Mouse (Mus musculus) embryonic stem cell, embryonic (primary cell): ENCODE results near the gene Dysf.

Experiments
- CTCF ChIA-PET, 4 experiments: fragments of 300-600 bp in 2 of 4; fragments of 350-600 bp in 2 of 4; sonication (Branson Sonifier 250); formaldehyde crosslinking; loops; one replicate each; lab custom pipeline; 2022; ENCODE audit warnings: inconsistent platforms in 2 of 4; lab: Charles Lee
- POLR2A ChIA-PET, 4 experiments: fragments of 300-600 bp in 2 of 4; fragments of 350-600 bp in 2 of 4; sonication (Branson Sonifier 250); formaldehyde crosslinking; loops; one replicate each; lab custom pipeline; 2022; ENCODE audit warnings: antibody characterized with exemption in 4 of 4, inconsistent platforms in 1 of 4; lab: Charles Lee

The Dysf gene

DNA sequence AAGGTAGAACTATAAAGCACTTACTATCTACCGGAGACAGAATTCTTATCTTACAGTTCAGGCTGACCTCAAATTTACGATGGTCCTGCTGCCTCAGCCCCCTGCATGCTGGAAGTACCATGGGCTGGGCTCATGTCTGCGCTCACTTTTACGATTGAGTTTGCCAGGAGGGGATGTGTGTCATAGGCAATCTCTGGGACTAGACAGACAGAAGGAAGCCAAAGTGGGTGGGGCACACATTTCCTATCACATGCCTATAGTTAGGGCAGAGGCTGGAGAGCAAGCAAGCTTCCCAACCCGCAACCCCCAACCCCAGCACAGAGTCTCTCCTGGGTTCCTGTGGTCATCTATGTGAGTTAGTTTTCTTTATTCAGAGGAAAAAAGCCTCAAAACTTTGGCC, 59.8 kb downstream of the Dysf start:
- CTCF ChIA-PET: interaction anchor here in 1 of 4 experiments (1.1 kb wide), 1 partner anchor 26 kb away, joined by 3 read pairs; no protein-coding TSS in a partner anchor
- POLR2A ChIA-PET: interaction anchor here in 1 of 4 experiments (0.6 to 1.6 kb wide), 5 partner anchors 10 to 57 kb away, joined by 3 to 7 read pairs (median 5); no protein-coding TSS in a partner anchor

DNA sequence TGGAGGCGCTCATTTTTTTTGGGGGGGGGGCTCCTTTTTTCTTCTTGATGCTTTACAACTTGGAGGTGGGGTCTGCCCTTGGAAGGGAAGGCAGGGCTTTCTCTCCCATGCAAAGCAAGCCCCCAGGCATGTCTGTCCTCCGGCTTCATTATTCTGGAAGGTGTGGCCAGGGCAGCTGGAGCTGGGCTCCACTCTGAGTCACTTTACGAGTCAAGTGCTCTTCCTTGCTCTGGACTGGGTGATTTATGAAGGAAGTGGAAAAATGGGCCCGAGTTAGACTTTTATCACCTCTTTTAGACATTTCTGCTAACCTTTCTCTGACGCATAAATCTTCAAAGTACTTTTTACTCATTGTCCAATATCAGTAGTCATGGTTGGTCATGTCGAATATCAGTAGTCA, 61.9 kb downstream of the Dysf start:
- ChIA-PET CTCF (interaction anchor here in 1 of 4 experiments (0.6 to 1.0 kb wide), 3 partner anchors 9 to 481 kb away, joined by 3 read pairs; no protein-coding TSS in a partner anchor), POLR2A (interaction anchor here in 2 of 4 experiments (0.6 kb wide), 3 partner anchors 12 to 21 kb away, joined by 3 to 5 read pairs (median 5); no protein-coding TSS in a partner anchor)

DNA sequence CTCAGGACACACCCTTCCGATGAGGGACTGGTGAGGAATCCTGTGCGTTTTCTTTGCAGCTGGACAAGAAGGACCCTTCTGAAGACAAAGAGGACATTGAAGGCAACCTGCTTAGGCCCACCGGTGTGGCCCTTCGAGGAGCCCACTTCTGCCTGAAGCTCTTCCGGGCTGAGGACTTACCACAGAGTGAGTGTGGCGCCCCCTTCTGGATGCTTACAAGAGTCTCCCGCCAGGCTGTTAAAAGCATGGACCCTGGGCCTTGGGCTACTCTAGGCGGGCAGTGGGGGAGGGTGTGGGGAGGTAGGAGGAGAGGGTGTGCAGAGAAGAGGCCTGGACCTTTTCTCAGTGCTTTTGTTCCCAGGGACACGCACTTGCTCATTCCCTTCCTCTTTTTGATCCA, 64.2 kb downstream of the Dysf start:
- ChIA-PET POLR2A (interaction anchor here (0.6 to 1.4 kb wide), 18 partner anchors 8 to 241 kb away, joined by 3 to 6 read pairs (median 3); partner anchors contain the start of genes Paip2b (in 1 of the 4) and Zfp638 (in 1 of the 4)), CTCF (interaction anchor here (0.5 to 3.1 kb wide), 57 partner anchors 9 to 519 kb away, joined by 3 to 47 read pairs (median 4); partner anchors contain the start of genes Dysf (in 3 of the 4), Zfp638 (in 2 of the 4) and Paip2b (in 1 of the 4))

DNA sequence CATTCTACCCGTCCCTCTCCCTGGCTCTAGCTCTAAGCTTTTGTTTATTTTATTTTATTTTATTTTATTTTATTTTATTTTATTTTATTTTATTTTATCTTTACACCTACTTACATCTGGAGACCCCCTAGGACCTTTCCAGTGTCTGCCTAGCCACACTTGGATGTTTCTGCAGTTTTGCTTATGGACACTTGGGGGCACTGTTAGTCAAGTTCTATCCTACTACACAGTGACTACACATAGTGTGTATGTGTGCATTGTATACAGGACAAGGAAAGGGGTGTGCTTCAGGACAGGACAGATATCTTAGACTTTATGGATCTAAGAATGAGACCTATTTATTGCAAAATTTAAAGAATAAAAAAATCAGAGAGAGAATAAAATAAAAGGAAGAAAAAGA, 69.8 kb downstream of the Dysf start:
- POLR2A ChIA-PET: interaction anchor here in 2 of 4 experiments (0.6 to 1.6 kb wide), 4 partner anchors 9 to 57 kb away, joined by 3 to 6 read pairs (median 3); no protein-coding TSS in a partner anchor
- CTCF ChIA-PET: interaction anchor here (0.6 to 2.4 kb wide), 13 partner anchors 12 to 536 kb away, joined by 3 to 8 read pairs (median 4); partner anchors contain the start of gene Dysf (in 1 of the 4)

DNA sequence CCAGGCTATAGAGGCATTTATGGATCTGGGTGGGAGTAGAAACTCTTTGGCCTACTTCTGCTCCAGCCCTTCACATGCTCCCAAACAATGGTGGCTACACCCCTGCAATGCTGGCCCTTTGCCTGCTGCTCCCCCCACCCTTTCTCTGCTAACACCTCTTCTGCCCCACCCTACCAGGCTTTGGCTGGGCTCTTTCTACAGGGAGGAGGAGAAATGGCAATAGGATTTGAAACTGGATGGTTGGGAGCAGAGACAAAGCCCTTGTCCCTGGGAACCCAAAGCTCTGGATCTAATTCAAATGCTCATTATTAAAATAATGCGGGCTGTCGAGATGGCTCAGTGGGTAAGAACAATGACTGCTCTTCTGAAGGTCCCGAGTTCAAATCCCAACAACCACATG, 72.2 kb downstream of the Dysf start:
- CTCF ChIA-PET: interaction anchor here in 1 of 4 experiments (0.7 to 1.3 kb wide), 3 partner anchors 19 to 509 kb away, joined by 3 read pairs; no protein-coding TSS in a partner anchor
- POLR2A ChIA-PET: no interaction called here

DNA sequence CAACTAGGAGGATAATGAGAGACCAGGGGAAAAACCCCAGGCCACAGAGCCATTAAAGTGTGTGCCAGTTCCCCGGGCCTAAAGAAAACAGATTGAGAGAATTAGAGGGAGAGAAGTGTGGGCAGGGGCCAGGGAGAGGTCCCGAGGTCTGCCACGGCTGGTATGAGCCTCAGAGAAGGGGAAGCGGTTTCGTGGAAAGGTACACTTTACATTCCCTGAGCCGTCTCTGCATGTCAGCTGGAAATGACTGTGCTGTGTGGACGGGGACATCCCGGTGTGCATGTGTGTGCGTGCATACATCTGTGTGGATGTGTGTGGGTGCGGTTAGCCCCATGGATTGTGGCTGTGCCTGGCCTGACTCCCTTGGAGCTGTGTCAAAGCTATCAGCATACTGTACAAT, 76.4 kb downstream of the Dysf start:
- ChIA-PET CTCF (interaction anchor here (0.5 to 1.8 kb wide), 6 partner anchors 10 to 925 kb away, joined by 3 to 7 read pairs (median 4); no protein-coding TSS in a partner anchor), POLR2A (interaction anchor here in 1 of 4 experiments (0.6 kb wide), 1 partner anchor 702 kb away, joined by 5 read pairs; no protein-coding TSS in a partner anchor)

DNA sequence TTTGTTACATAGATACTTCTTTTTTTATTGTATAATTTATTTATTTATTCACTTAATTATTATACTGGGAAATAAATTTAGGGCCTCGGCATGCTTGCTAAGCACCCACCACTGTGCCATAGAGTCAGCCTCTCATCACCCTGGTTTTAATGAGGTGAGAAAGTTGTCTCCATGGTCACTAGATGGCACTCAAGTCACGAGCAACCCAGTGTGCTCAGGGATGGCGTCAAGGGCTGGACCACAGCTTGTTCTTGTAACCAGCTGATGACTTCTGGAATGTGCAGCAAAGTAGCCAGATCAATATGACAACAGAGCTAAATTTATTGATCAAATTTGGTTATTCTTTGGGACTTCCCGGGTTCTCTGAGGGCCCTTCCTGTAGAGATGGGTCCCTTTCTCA, 85.1 kb downstream of the Dysf start:
- CTCF ChIA-PET: interaction anchor here (0.5 to 3.4 kb wide), 23 partner anchors 9 to 1439 kb away, joined by 3 to 21 read pairs (median 4); no protein-coding TSS in a partner anchor
- POLR2A ChIA-PET: interaction anchor here in 1 of 4 experiments (1.6 kb wide), 1 partner anchor 312 kb away, joined by 3 read pairs; no protein-coding TSS in a partner anchor

DNA sequence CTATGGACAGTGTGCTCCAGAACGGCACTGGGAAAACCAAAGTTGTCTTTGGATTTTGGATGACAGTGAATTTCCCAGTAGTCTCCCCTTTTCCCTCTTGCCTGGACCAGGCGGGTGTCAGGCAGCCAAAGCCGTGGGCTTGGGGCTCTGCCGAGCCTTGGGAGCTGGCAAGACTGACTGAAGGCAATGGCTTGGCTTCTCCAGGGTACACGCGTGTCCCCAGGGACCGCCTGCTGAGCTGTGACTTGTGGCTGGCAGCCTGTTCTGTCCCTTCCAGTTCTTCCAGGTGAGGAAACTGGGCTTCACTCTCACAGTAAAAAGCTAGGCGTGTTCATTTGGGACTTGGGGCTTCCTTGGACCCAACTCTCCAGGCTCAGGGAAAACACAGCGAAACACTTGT, 86.1 kb downstream of the Dysf start:
- POLR2A ChIA-PET: interaction anchor here in 2 of 4 experiments (0.7 to 1.6 kb wide), 7 partner anchors 10 to 311 kb away, joined by 3 to 4 read pairs (median 3); no protein-coding TSS in a partner anchor

DNA sequence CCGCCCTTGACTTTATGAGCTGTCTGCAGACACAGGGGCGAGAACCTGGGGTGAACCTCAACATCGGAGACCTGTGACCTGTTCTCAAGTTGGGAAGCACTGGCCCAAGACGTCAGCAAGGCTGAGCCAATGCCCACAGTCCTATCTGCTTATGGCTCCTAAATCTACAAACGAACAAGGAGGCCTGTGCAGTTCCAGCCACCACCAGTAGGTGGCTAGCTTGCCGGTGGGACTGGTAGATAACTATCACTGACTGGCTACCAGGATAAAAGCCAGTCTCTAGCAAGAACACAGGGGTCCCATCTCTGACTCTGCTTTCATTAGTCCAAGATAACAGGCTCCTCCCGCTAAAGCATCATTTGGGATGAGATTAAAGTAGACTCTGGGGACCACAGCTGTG, 86.6 kb downstream of the Dysf start:
- CTCF ChIA-PET: interaction anchor here (0.5 to 3.4 kb wide), 73 partner anchors 8 to 1060 kb away, joined by 3 to 21 read pairs (median 4); partner anchors contain the start of genes Dysf (in 1 of the 4) and Paip2b (in 1 of the 4)
- POLR2A ChIA-PET: interaction anchor here in 2 of 4 experiments (0.6 to 1.6 kb wide), 8 partner anchors 9 to 921 kb away, joined by 3 to 4 read pairs (median 3); no protein-coding TSS in a partner anchor

More for the DNA sequence above, 86.1 kb downstream of the Dysf start:
- CTCF ChIA-PET: interaction anchor here (0.6 to 3.4 kb wide), 72 partner anchors 8 to 1061 kb away, joined by 3 to 21 read pairs (median 4); partner anchors contain the start of genes Dysf (in 1 of the 4) and Paip2b (in 1 of the 4)

DNA sequence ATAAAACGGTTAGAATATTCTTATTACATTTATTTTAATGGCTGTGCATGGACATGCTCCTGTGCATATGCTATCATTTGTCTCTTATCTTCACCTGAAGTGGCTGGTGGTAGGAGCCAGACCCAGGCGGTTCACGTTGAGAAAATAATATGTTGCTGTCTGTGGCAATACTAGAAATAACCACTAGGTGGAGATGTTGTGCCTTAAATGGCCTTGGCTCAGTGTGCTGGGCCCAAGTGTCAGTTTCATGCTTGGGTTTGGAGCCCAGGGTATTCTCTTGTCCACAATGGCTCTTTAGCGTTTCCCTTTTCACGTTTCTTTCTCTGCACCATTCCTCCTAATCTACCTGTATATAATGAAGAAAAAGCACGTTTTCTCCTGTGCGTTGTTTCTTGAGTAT, 87.5 kb downstream of the Dysf start:
- CTCF ChIA-PET: interaction anchor here (1.1 to 3.4 kb wide), 17 partner anchors 9 to 494 kb away, joined by 3 to 21 read pairs (median 6); no protein-coding TSS in a partner anchor

DNA sequence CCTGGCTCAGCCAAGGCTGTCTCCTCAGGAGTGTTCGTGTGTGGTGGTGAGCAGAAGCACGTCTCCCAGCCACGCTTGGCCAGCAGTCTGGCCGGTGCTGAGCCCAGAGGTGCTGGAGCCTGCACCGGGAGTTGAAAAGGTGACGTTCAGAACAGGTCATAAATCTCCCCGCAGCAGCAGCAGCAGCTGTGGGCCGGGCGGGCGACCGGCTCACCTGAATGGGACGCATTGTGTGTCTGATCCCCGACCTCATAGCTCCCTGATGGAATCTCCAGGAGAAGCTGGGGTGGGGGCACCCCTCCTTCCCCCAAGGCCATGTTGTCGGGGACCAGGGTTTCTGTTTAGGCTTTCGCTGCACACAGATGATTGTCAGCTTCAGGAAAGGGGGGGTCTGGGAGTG, 93.6 kb downstream of the Dysf start:
- ChIA-PET POLR2A (no interaction called here), CTCF (interaction anchor here in 3 of 4 experiments (0.6 to 1.4 kb wide), 4 partner anchors 8 to 488 kb away, joined by 3 to 5 read pairs (median 3); no protein-coding TSS in a partner anchor)

More for the DNA sequence above, 87.5 kb downstream of the Dysf start:
- POLR2A ChIA-PET: no interaction called here

DNA sequence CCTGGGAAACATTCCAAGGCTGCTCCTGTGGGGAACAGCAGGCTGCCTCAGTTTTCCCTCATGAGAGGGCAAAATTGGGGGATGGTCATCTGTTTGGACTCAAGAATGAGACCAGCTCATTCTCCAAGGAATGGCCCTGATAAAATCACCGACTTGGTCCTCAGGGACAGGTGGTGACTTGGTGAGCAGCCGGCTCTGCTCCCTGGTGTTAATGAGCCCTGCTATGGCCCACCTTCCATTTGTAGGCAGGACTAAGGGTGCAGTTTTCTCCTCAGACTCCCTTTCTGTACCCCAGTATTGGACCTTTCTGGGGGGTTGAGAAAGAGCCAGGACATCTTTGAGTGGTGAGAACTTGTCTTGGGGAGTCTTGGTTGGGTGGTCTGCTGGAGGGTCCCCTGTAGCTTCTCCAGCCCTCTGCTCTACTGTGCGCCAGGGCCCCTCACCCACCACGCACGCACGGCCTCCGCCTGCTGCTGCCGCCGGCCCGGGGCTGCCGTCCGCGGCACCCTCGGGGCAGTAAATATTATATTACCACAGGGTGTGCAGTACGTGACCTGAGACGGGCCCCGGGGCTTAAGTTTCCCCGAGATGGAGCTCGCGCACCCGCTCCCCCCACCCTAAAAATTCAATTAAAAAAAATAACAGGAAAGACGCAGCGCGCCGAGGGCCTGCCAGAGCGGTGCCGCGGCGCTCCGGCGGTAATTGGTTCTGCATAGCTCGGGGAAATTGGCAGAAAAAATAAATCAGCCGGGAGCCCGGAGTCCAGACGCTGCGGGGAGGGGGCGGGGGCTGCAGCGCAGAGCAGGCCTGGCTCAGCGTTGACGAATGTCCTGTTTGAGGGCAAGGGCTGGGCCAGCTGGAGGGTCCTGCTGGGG, 97.0 kb downstream of the Dysf start:
- ChIA-PET CTCF (interaction anchor here (0.6 to 2.6 kb wide), 9 partner anchors 9 to 1213 kb away, joined by 3 to 18 read pairs (median 4); no protein-coding TSS in a partner anchor), POLR2A (interaction anchor here in 2 of 4 experiments (0.6 to 1.5 kb wide), 3 partner anchors 14 to 86 kb away, joined by 3 to 5 read pairs (median 3); no protein-coding TSS in a partner anchor)

DNA sequence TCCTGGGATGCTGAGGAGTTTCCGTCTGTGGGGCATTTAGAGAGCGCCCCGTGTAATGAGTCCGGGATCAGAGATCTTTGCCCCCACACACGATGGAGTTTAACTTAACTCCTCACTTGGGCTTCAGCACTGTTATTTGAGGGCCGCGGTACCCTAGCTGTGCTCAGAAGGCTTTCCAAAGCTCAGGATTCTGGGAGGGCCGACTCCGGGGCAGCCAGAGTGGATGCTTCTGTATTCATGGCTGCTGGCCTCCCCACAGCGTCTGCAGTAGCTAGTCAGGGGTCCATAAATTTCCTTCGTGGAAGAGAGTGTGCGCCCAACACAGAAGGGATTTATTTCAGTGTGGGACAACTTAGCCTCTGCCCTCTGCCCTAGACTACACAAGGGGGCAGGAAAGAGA, 97.7 kb downstream of the Dysf start:
- ChIA-PET POLR2A (interaction anchor here in 2 of 4 experiments (0.6 to 1.5 kb wide), 3 partner anchors 13 to 64 kb away, joined by 3 to 6 read pairs (median 3); no protein-coding TSS in a partner anchor), CTCF (interaction anchor here in 3 of 4 experiments (0.6 to 2.6 kb wide), 7 partner anchors 9 to 1049 kb away, joined by 3 to 9 read pairs (median 4); no protein-coding TSS in a partner anchor)

DNA sequence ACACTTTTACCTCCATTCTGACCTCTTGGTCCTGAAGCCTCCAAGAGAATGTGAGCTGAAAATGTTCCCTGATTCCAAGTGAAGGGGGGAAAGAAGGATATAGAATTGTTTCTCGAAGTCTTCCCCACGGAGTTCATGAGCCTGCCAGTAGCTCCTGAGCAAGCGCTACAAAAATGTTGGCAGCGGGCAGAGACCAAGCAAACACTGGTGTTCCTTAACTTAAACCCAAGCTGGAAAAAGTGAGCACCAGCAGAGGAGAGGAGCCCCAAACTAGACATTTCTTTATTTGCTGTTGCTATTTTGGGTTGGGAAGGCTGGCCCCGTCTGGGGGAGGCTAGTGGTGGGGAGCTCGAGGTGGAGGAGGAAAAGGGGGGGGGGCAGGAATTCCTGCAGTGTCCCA, 102.0 kb downstream of the Dysf start:
- CTCF ChIA-PET: interaction anchor here in 2 of 4 experiments (0.6 to 2.2 kb wide), 2 partner anchors 15 to 17 kb away, joined by 4 to 7 read pairs; no protein-coding TSS in a partner anchor
- POLR2A ChIA-PET: no interaction called here

DNA sequence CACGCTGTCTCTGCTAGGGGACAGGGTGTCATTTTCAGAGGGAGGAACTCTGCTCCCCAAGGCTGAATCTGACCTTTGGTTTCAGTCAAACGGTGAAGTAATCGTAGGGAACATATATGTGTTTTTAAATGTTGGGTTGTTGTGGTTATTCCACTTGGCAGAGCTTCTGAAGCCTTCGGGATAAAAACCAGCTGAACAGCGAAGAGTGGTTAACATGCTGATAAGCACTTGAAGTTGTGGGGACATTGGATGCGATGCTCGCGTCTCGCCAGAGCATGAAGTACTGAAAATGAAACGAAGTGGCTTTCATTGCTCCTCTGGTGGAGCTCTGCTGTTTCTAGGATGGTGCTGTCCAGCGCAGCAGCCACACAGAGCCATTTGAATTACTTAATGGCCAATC, 102.7 kb downstream of the Dysf start:
- CTCF ChIA-PET: interaction anchor here in 2 of 4 experiments (0.6 to 2.2 kb wide), 4 partner anchors 16 to 481 kb away, joined by 3 to 7 read pairs (median 4); partner anchors contain the start of gene Dysf (in 1 of the 2)

DNA sequence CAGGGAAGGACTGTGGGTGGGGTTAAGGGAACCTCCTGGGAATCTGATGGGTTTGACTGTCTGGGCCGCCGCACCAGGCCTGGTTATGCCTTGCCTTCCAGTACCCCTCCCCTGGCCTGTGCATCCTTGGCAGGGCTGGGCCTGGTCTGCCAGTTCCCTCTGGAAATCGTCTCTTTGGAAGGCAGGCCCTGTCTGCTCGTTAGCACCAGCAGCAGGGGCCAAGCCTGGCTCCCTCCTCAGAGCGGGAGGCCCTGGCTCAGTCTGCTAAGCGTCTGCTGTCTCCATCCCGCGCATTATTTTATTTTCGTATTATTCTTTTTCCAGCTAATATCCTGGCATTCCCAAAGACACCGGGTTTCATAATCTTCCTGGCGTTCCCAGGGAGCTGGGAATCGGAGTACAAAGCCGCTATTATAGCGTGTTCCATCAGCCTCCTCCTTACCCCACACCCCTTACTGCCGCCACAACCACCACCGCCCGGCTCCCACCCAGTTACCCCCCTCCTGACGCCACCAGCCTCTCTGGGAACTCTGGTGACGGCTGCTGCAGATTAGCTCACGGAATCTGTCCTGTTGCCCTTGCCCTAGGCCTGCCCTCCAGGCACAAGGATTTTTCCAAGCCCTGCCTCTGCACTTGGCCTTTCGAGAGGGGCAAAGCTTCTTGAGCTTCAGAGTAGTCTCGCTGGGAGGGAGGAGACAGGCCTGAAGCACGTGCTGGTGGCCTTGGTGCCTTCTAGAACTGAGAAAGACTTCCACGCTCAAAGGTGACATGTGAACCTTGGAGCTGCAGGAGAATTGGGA, 111.5 kb downstream of the Dysf start:
- POLR2A ChIA-PET: interaction anchor here in 1 of 4 experiments (1.1 kb wide), 1 partner anchor 13 kb away, joined by 3 read pairs; no protein-coding TSS in a partner anchor
- CTCF ChIA-PET: interaction anchor here in 1 of 4 experiments (0.5 kb wide), 1 partner anchor 28 kb away, joined by 3 read pairs; no protein-coding TSS in a partner anchor

More for the DNA sequence above, 102.7 kb downstream of the Dysf start:
- POLR2A ChIA-PET: no interaction called here

DNA sequence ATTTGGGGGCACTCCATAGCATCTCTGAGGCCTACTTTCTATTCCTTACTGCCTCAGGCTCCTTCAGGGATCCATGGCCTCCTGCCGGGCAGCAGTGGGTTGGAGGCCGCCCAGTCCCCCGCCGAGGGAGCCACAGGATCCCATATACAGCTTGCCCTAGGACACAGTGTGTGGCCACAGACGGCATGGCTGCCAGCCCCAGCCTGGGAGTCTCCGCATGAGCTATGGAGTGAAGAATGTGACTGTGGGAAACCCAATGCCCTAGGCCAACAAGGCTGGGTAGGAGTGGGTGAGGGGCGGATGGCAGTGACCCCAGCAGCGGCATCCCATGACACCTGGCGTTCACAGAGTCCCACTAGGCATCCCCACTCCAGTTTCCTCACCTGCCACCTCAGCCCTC, 116.2 kb downstream of the Dysf start:
- ChIA-PET POLR2A (no interaction called here), CTCF (interaction anchor here in 1 of 4 experiments (1.2 kb wide), 1 partner anchor 9 kb away, joined by 3 read pairs; no protein-coding TSS in a partner anchor)
